Mouse (Mus musculus): Measurements from ENCODE around the gene Cbx5. TPM values are rescaled to one million over a fixed set of nuclear protein-coding genes. Genes with fewer than 3 reads are reported as not detected.

The Cbx5 gene
- polyA plus RNA-seq, 1 experiment from 2014 or later = 40.6 TPM

- no peak overlapping the region for H3K9ac ChIP-seq (ENCODE audit: low read depth, low read length)
These were observed 10.7 kb downstream of the Cbx5 start for GRCm38 (mm10) chr15:103228904-103229303.

GRCm38 (mm10) chr15:103227572-103227971, 12.0 kb downstream of the Cbx5 start:
- no peak overlapping the region for H3K4me2 ChIP-seq (ENCODE audit: low read depth, low read length)
- no peak for ATAC-seq (ENCODE audit: low read depth)
- no peaks in the 10 kb centered on the region for H3K9me3 ChIP-seq (replicated peaks; ENCODE audit: control insufficient read depth, low read length)
- no peak overlapping the region for H3K27ac ChIP-seq (ENCODE audit: low read length)
- H3K4me3 ChIP-seq (ENCODE audit: low read depth, low read length) = no peak overlapping the region
- no peaks in the 10 kb centered on the region for H3K27me3 ChIP-seq (ENCODE audit: control insufficient read depth, insufficient read depth, low read depth, low read length)
- H3K9ac ChIP-seq (ENCODE audit: low read depth, low read length) = no peak overlapping the region
- 73% methylated on average over 2 of the region's 2 CpGs for WGBS (ENCODE audit: insufficient replicate concordance)
- no peaks in the 10 kb centered on the region for H3K36me3 ChIP-seq (ENCODE audit: control insufficient read depth, insufficient read depth)
- H3K4me1 ChIP-seq (ENCODE audit: control insufficient read depth, low read depth, low read length) = peaks cover 2% of the 10 kb centered on the region

More at GRCm38 (mm10) chr15:103228904-103229303, 10.7 kb downstream of the Cbx5 start:
- no peak for ATAC-seq (ENCODE audit: low read depth)
- 62% methylated on average over 2 of the region's 2 CpGs for WGBS (ENCODE audit: insufficient replicate concordance)
- no peak overlapping the region for H3K4me2 ChIP-seq (ENCODE audit: low read depth, low read length)
- H3K9me3 ChIP-seq (replicated peaks; ENCODE audit: control insufficient read depth, low read length) = no peaks in the 10 kb centered on the region
- peaks cover 3% of the 10 kb centered on the region for H3K4me1 ChIP-seq (ENCODE audit: control insufficient read depth, low read depth, low read length)
- H3K4me3 ChIP-seq (ENCODE audit: low read depth, low read length) = no peak overlapping the region
- no peaks in the 10 kb centered on the region for H3K36me3 ChIP-seq (ENCODE audit: control insufficient read depth, insufficient read depth)
- no peaks in the 10 kb centered on the region for H3K27me3 ChIP-seq (ENCODE audit: control insufficient read depth, insufficient read depth, low read depth, low read length)
- no peak overlapping the region for H3K27ac ChIP-seq (ENCODE audit: low read length)

DNA sequence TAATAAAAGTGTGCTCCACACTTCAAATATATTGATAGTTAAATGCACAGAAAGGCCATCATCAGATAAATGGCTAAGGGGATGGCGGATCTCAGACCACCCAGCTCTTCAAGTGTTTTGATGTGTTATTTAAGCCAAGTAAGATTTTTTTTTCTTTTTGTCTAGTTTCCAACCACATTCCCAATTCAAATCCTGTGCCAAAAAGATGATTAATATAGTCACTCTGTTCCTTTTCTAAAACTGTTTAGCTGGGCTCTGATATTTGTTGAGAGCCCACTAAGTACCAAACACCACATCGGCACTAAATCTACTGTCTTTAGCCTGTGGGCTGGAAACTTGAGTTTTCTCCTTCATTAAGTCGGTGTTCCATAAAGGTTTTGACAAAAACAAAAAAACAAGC, 12.6 kb downstream of the Cbx5 start:
- Histone ChIP-seq H3K27me3 (ENCODE audit: control insufficient read depth, insufficient read depth, low read depth, low read length) (no peaks in the 10 kb centered on the region), H3K4me1 (ENCODE audit: control insufficient read depth, low read depth, low read length) (no peaks in the 10 kb centered on the region; the same call in 1 of the 2 replicates), H3K9ac (ENCODE audit: low read depth, low read length) (no peak overlapping the region), H3K4me3 (ENCODE audit: low read depth, low read length) (no peak overlapping the region), H3K27ac (ENCODE audit: low read length) (no peak overlapping the region), H3K4me2 (ENCODE audit: low read depth, low read length) (no peak overlapping the region), H3K9me3 (replicated peaks; ENCODE audit: control insufficient read depth, low read length) (no peaks in the 10 kb centered on the region), H3K36me3 (ENCODE audit: control insufficient read depth, insufficient read depth) (no peaks in the 10 kb centered on the region)
- 77% methylated on average over 3 of the region's 3 CpGs for WGBS (ENCODE audit: insufficient replicate concordance)
- ATAC-seq (ENCODE audit: low read depth) = no peak

- Histone ChIP-seq H3K4me2 (ENCODE audit: low read depth, low read length) (no peak overlapping the region), H3K4me1 (ENCODE audit: control insufficient read depth, low read depth, low read length) (peaks cover 5% of the 10 kb centered on the region), H3K9ac (ENCODE audit: low read depth, low read length) (no peak overlapping the region), H3K9me3 (replicated peaks; ENCODE audit: control insufficient read depth, low read length) (no peaks in the 10 kb centered on the region), H3K36me3 (ENCODE audit: control insufficient read depth, insufficient read depth) (no peaks in the 10 kb centered on the region), H3K27ac (ENCODE audit: low read length) (no peak overlapping the region), H3K27me3 (ENCODE audit: control insufficient read depth, insufficient read depth, low read depth, low read length) (no peaks in the 10 kb centered on the region), H3K4me3 (ENCODE audit: low read depth, low read length) (no peak overlapping the region)
- WGBS (ENCODE audit: insufficient replicate concordance) = 86% methylated on average over 2 of the region's 2 CpGs
- no peak for ATAC-seq (ENCODE audit: low read depth)
These were observed 15.5 kb downstream of the Cbx5 start for GRCm38 (mm10) chr15:103224161-103224560.

- no peak overlapping the region for H3K27ac ChIP-seq (ENCODE audit: low read length)
- H3K36me3 ChIP-seq (ENCODE audit: control insufficient read depth, insufficient read depth) = no peaks in the 10 kb centered on the region
- H3K4me1 ChIP-seq (ENCODE audit: control insufficient read depth, low read depth, low read length) = peaks cover 10% of the 10 kb centered on the region
- no peak for ATAC-seq (ENCODE audit: low read depth)
- no peaks in the 10 kb centered on the region for H3K27me3 ChIP-seq (ENCODE audit: control insufficient read depth, insufficient read depth, low read depth, low read length)
- no peak overlapping the region for H3K9ac ChIP-seq (ENCODE audit: low read depth, low read length)
- H3K4me2 ChIP-seq (ENCODE audit: low read depth, low read length) = no peak overlapping the region
- WGBS (ENCODE audit: insufficient replicate concordance) = 80% methylated on average over 1 of the region's 1 CpGs
- no peak overlapping the region for H3K4me3 ChIP-seq (ENCODE audit: low read depth, low read length)
- no peaks in the 10 kb centered on the region for H3K9me3 ChIP-seq (replicated peaks; ENCODE audit: control insufficient read depth, low read length)
These were observed 18.2 kb downstream of the Cbx5 start for GRCm38 (mm10) chr15:103221386-103221785.

- no peaks in the 10 kb centered on the region for H3K27me3 ChIP-seq (ENCODE audit: control insufficient read depth, insufficient read depth, low read depth, low read length)
- whole genome bisulfite sequencing (ENCODE audit: insufficient replicate concordance) = 48% methylated on average over 3 of the region's 3 CpGs
- no peaks in the 10 kb centered on the region for H3K9me3 ChIP-seq (replicated peaks; ENCODE audit: control insufficient read depth, low read length)
- H3K9ac ChIP-seq (ENCODE audit: low read depth, low read length) = no peak overlapping the region
- H3K4me3 ChIP-seq (ENCODE audit: low read depth, low read length) = no peak overlapping the region
- H3K4me2 ChIP-seq (ENCODE audit: low read depth, low read length) = no peak overlapping the region
- no peaks in the 10 kb centered on the region for H3K36me3 ChIP-seq (ENCODE audit: control insufficient read depth, insufficient read depth)
- ATAC-seq (ENCODE audit: low read depth) = no peak; the same call in 1 of the 2 replicates
- H3K27ac ChIP-seq (ENCODE audit: low read length) = no peak overlapping the region
- H3K4me1 ChIP-seq (ENCODE audit: control insufficient read depth, low read depth, low read length) = peaks cover 15% of the 10 kb centered on the region
These were observed 18.8 kb downstream of the Cbx5 start for GRCm38 (mm10) chr15:103220785-103221184.

GRCm38 (mm10) chr15:103216052-103216451, 23.6 kb downstream of the Cbx5 start:
- ATAC-seq (ENCODE audit: low read depth) = no peak
- peak overlapping the region; percentile 51; the same call in 1 of the 2 replicates for H3K4me2 ChIP-seq (ENCODE audit: low read depth, low read length)
- peaks cover 19% of the 10 kb centered on the region for H3K4me1 ChIP-seq (ENCODE audit: control insufficient read depth, low read depth, low read length)
- peak overlapping the region; percentile 35; the same call in 1 of the 2 replicates for H3K27ac ChIP-seq (ENCODE audit: low read length)
- no peak overlapping the region for H3K4me3 ChIP-seq (ENCODE audit: low read depth, low read length)
- H3K27me3 ChIP-seq (ENCODE audit: control insufficient read depth, insufficient read depth, low read depth, low read length) = no peaks in the 10 kb centered on the region
- WGBS (ENCODE audit: insufficient replicate concordance) = 56% methylated on average over 2 of the region's 2 CpGs
- H3K9me3 ChIP-seq (replicated peaks; ENCODE audit: control insufficient read depth, low read length) = no peaks in the 10 kb centered on the region
- peak overlapping the region; percentile 21; the same call in 1 of the 2 replicates for H3K9ac ChIP-seq (ENCODE audit: low read depth, low read length)
- H3K36me3 ChIP-seq (ENCODE audit: control insufficient read depth, insufficient read depth) = peaks cover 16% of the 10 kb centered on the region

DNA sequence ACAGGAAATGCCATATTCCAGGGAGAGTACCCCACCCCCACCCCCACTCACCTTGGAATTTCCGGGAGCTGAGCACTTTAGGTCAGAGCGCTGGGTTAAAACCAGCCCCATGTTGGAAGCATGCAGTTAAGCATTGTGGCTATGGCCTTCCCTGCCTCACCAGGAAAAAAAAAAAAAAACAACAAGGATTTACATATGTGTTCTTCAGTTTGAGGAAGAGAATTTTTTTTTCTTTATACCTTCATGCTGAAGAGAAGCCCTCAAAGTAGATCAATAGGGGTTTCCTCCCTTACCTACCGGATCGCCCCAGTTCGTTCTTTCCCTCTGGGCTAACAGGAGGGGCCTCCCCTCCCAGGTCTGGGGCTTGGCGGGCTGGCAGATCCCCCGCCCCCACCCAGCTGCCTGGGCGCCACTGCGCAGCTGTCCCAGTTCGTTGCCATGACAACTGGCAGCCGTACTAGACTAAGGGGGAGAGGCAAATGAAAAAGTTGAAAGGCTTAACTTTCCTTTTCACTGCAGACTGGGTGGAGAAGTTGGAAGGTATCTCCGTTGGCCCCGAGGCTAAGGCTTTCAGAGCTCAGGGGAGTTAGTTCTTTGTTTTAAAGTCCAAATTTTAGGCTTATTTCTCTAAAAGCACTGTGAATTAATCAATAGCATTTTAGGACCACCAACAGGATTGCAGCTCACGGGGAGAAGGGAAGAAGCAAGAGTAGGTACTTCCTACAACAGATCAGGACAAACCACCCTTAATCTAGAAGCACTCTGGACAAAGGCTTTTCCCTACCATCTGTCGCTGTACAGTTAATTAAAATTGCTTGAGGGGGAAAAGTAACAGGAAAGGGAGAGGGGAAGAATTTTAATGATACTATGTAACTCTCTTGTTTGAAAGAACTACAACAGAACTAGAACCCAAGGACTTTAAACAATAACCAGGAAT, 24.4 kb downstream of the Cbx5 start:
- 9% methylated on average over 15 of the region's 15 CpGs for WGBS (ENCODE audit: insufficient replicate concordance)
- Histone ChIP-seq H3K36me3 (ENCODE audit: control insufficient read depth, insufficient read depth) (peaks cover 21% of the 10 kb centered on the region), H3K4me2 (ENCODE audit: low read depth, low read length) (peak overlapping the region; percentile 51), H3K4me1 (ENCODE audit: control insufficient read depth, low read depth, low read length) (peaks cover 14% of the 10 kb centered on the region), H3K9me3 (replicated peaks; ENCODE audit: control insufficient read depth, low read length) (no peaks in the 10 kb centered on the region), H3K27me3 (ENCODE audit: control insufficient read depth, insufficient read depth, low read depth, low read length) (no peaks in the 10 kb centered on the region), H3K4me3 (ENCODE audit: low read depth, low read length) (peak overlapping the region; percentile 39), H3K27ac (ENCODE audit: low read length) (peak overlapping the region; percentile 9), H3K9ac (ENCODE audit: low read depth, low read length) (no peak overlapping the region)
- ATAC-seq (ENCODE audit: low read depth) = peak; percentile 89

DNA sequence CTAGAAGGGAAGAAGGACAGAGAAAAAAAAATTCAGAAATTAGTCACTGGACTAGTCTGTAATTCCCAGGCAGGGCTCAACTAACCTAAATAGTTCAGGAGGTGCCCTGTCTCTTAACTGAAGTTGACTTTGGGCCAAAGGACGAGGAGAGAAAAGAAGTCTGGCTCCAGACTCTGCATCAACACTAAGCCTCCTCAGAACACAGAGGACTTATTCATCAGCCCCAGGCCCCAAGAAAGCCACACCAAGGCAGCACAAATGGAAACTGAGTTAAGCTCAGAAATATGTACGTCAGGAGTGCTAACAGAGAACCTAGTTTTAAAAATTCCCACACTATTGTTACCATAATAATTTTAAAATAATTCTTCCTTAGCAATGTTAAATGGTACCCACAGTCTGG, 25.5 kb downstream of the Cbx5 start:
- ATAC-seq (ENCODE audit: low read depth) = no peak
- 73% methylated on average over 2 of the region's 2 CpGs for WGBS (ENCODE audit: insufficient replicate concordance)
- peaks cover 21% of the 10 kb centered on the region for H3K36me3 ChIP-seq (ENCODE audit: control insufficient read depth, insufficient read depth)
- H3K9me3 ChIP-seq (replicated peaks; ENCODE audit: control insufficient read depth, low read length) = no peaks in the 10 kb centered on the region
- no peaks in the 10 kb centered on the region for H3K27me3 ChIP-seq (ENCODE audit: control insufficient read depth, insufficient read depth, low read depth, low read length)
- no peak overlapping the region for H3K4me2 ChIP-seq (ENCODE audit: low read depth, low read length)
- H3K4me1 ChIP-seq (ENCODE audit: control insufficient read depth, low read depth, low read length) = peaks cover 14% of the 10 kb centered on the region
- no peak overlapping the region for H3K27ac ChIP-seq (ENCODE audit: low read length)
- H3K4me3 ChIP-seq (ENCODE audit: low read depth, low read length) = no peak overlapping the region
- H3K9ac ChIP-seq (ENCODE audit: low read depth, low read length) = no peak overlapping the region
